Mouse (Mus musculus) lung, embryonic 16.5 days (tissue): ENCODE data around the gene Zfp316. TPM values are rescaled to one million over a fixed set of nuclear protein-coding genes. Genes with fewer than 3 reads are reported as not detected.

ENCODE experiments used
- ATAC-seq: fragments of 200-750 bp; cut with Nextera tagmentation; 2 replicates; pipeline ENCODE4 v1.8.0; 2017; ENCODE audit warnings: low read depth, mild to moderate bottlenecking, moderate library complexity
- H3K27ac ChIP-seq: fragments of 300-500 bp; sonication (generic); 2 replicates; pipeline ENCODE4 v1.5.1; 2014; ENCODE audit warnings: mild to moderate bottlenecking, control low read depth, low read length
- H3K27me3 ChIP-seq: fragments of 300-500 bp; sonication (generic); 2 replicates; pipeline ENCODE4 v1.6.1; 2014; ENCODE audit warnings: low read depth, low read length, mixed read lengths; ENCODE audit not compliant: control insufficient read depth, insufficient read depth
- H3K36me3 ChIP-seq: fragments of 300-500 bp; sonication (generic); 2 replicates; pipeline ENCODE4 v1.6.1; 2014; ENCODE audit warnings: low read length; ENCODE audit not compliant: control insufficient read depth, insufficient read depth
- H3K4me1 ChIP-seq: fragments of 300-500 bp; sonication (generic); replicated peaks from 2 replicates; pipeline ENCODE4 v1.6.1; 2014; ENCODE audit warnings: low read length, mixed read lengths; ENCODE audit not compliant: control insufficient read depth, insufficient read depth
- H3K4me2 ChIP-seq: fragments of 300-500 bp; sonication (generic); 2 replicates; pipeline ENCODE4 v1.6.1; 2014; ENCODE audit warnings: low read depth, low read length, control low read depth
- H3K4me3 ChIP-seq: fragments of 300-500 bp; sonication (generic); 2 replicates; pipeline ENCODE4 v1.5.1; 2014; ENCODE audit warnings: mild to moderate bottlenecking, low read length, control low read depth
- H3K9ac ChIP-seq: fragments of 300-500 bp; sonication (generic); 2 replicates; pipeline ENCODE4 v1.6.1; 2014; ENCODE audit warnings: low read length, control low read depth
- H3K9me3 ChIP-seq: fragments of 300-500 bp; sonication (generic); 2 replicates; pipeline ENCODE4 v1.6.1; 2016; ENCODE audit warnings: low read length; ENCODE audit not compliant: control insufficient read depth
- WGBS: fragments of 180-500 bp; shearing (Covaris S2); extraction: QIAGEN DNeasy Blood & Tissue Kit; methylation state at CpG from one replicate; pipeline ENCODE4 v1.1.7; 2014; 5-methylcytosine and 5-hydroxymethylcytosine counted together
- polyA plus RNA-seq: library from polyadenylated mRNA; unstranded; fragments of >200 nt; fragmentation: Nextera tagmentation; extraction: Ambion mirVana; gene quantifications from 2 replicates; pipeline ENCODE4 v1.2.1, GENCODE M21; 2015

The Zfp316 gene
- polyA plus RNA-seq, 1 experiment from 2014 or later, result 1.2 TPM

GRCm38 (mm10) chr5:143253881-143254486 is 15.8 kb downstream of the Zfp316 start:
- H3K4me3 ChIP-seq, result peak overlapping the region; percentile 45
- H3K36me3 ChIP-seq, result no peaks in the 10 kb centered on the region; the same call in 1 of the 2 replicates
- no peaks in the 10 kb centered on the region for H3K9me3 ChIP-seq
- WGBS, result 5% methylated on average over 79 of the region's 81 CpGs
- H3K27me3 ChIP-seq, result peaks cover 61% of the 10 kb centered on the region
- H3K9ac ChIP-seq, result no peak overlapping the region; the same call in 1 of the 2 replicates
- H3K4me2 ChIP-seq, result peak overlapping the region; percentile 70
- ATAC-seq, result peak; percentile 21; the same call in 1 of the 2 replicates
- H3K27ac ChIP-seq, result no peak overlapping the region
- peaks cover 17% of the 10 kb centered on the region for H3K4me1 ChIP-seq

DNA sequence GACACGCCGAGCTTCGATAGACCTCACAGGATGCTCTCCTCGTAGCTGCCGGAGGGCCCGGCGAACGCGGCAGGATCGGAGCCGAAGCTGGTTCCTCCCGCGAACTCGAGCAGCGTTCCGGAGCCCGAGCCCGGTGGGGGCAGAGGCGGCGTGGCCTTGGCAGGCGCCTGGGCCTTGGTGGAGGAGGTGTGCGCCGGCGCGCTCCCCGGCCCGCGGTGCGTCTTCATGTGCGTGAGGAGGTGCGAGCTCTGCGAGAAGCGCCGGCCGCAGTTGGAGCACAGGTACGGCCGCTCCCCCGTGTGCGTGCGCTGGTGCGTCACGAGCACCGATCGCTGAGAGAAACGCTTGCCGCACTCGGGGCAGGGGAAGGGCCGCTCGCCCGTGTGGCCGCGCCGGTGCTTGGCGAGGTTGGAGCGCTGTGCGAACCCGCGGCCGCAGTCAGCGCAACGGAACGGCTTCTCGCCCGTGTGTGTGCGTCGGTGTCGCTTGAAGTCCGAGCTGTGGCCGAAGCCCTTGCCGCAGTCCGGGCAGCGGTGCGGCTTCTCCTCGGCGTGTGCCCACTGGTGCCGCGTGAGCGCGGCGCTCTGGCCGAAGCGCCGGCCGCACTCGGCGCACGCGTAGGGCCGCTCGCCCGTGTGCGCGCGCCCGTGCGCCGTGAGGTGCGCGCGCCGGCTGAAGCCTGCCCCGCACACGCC is 16.5 kb downstream of the Zfp316 start:
- Histone ChIP-seq H3K27me3 (peaks cover 61% of the 10 kb centered on the region), H3K9ac (no peak overlapping the region; the same call in 1 of the 2 replicates), H3K36me3 (peaks cover 3% of the 10 kb centered on the region; the same call in 1 of the 2 replicates), H3K4me3 (peak overlapping the region; percentile 45), H3K9me3 (no peaks in the 10 kb centered on the region), H3K4me2 (peak overlapping the region; percentile 70), H3K27ac (no peak overlapping the region), H3K4me1 (peaks cover 17% of the 10 kb centered on the region)
- peak; percentile 29 for ATAC-seq
- 5% methylated on average over 96 of the region's 103 CpGs for WGBS

DNA sequence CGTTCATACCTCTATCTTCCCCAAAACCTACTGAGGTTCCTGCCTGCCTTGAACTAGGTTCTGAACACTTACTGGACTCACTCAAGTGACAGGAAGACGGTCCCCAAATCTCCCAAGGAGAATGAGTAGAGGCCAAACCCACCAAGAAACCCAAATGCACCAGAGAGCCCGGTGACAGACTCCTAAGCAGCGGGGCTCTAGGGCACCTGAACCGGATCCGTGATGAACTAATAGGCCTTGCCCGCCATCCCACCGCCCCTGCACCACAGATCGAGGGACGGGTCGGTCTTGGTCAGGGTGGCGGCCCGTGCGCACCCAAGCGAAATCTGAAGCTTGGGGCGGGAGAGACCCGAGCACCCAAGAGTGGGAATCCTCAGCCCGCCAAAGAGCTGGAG is 17.0 kb downstream of the Zfp316 start:
- peaks cover 17% of the 10 kb centered on the region for H3K4me1 ChIP-seq
- ATAC-seq, result no peak
- no peak overlapping the region for H3K9ac ChIP-seq
- WGBS, result 24% methylated on average over 18 of the region's 18 CpGs
- H3K4me3 ChIP-seq, result peak overlapping the region; percentile 45; the same call in 1 of the 2 replicates
- no peak overlapping the region for H3K27ac ChIP-seq
- H3K4me2 ChIP-seq, result peak overlapping the region; percentile 70; the same call in 1 of the 2 replicates
- H3K36me3 ChIP-seq, result peaks cover 7% of the 10 kb centered on the region
- peaks cover 61% of the 10 kb centered on the region for H3K27me3 ChIP-seq
- no peaks in the 10 kb centered on the region for H3K9me3 ChIP-seq

- no peak for ATAC-seq
- H3K4me3 ChIP-seq, result no peak overlapping the region
- no peaks in the 10 kb centered on the region for H3K9me3 ChIP-seq
- no peak overlapping the region for H3K4me2 ChIP-seq
- 58% methylated on average over 6 of the region's 6 CpGs for WGBS
- H3K9ac ChIP-seq, result no peak overlapping the region
- peaks cover 61% of the 10 kb centered on the region for H3K27me3 ChIP-seq
- no peak overlapping the region for H3K27ac ChIP-seq
- peaks cover 12% of the 10 kb centered on the region for H3K36me3 ChIP-seq
- peaks cover 17% of the 10 kb centered on the region for H3K4me1 ChIP-seq
Observed at GRCm38 (mm10) chr5:143252039-143252438, 17.8 kb downstream of the Zfp316 start.

DNA sequence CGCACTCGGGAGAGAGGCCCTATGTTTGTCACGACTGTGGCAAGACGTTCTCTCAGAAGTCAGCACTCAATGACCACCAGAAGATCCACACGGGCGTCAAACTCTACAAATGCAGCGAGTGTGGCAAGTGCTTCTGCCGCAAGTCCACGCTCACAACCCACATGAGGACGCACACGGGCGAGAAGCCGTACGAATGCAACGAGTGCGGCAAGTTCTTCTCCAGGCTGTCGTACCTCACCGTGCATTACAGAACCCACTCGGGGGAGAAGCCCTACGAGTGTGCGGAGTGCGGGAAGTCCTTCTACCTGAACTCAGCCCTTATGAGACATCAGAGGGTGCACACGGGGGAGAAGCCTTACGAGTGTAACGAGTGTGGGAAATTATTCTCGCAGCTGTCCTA is 24.9 kb downstream of the Zfp316 start:
- Histone ChIP-seq H3K27ac (no peak overlapping the region), H3K27me3 (no peaks in the 10 kb centered on the region)
- no peak for ATAC-seq

DNA sequence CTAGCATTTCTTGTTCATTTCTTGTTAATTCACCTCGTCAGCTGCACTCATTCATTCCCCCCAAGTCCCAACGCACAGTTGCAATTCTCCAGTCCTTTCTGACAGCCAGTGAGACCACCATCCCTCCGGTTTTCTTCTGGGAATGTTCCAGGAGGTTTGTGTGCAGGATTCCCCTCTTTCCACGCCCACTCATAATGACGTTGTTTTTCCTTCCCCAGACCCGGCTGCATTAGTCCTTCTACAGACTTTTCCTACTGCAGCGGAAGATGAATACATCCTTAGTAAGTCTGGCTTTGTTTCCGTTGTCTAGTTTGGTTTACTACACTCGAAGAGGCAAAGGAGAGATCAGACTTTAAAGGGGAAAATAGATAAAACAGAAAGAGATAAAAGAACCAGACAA is 33.8 kb downstream of the Zfp316 start:
- Histone ChIP-seq H3K4me1 (peaks cover 10% of the 10 kb centered on the region), H3K4me2 (peak overlapping the region; percentile 66), H3K9ac (peak overlapping the region; percentile 97), H3K9me3 (no peaks in the 10 kb centered on the region), H3K27ac (no peak overlapping the region), H3K36me3 (peaks cover 13% of the 10 kb centered on the region), H3K27me3 (no peaks in the 10 kb centered on the region), H3K4me3 (peak overlapping the region; percentile 92)
- ATAC-seq, result no peak
- 27% methylated on average over 9 of the region's 9 CpGs for WGBS

More for the DNA sequence above, 24.9 kb downstream of the Zfp316 start:
- no peak overlapping the region for H3K4me3 ChIP-seq
- no peak overlapping the region for H3K9ac ChIP-seq
- H3K4me2 ChIP-seq, result no peak overlapping the region
- no peaks in the 10 kb centered on the region for H3K4me1 ChIP-seq
- no peaks in the 10 kb centered on the region for H3K9me3 ChIP-seq
- WGBS, result 97% methylated on average over 26 of the region's 26 CpGs
- H3K36me3 ChIP-seq, result peaks cover 74% of the 10 kb centered on the region

DNA sequence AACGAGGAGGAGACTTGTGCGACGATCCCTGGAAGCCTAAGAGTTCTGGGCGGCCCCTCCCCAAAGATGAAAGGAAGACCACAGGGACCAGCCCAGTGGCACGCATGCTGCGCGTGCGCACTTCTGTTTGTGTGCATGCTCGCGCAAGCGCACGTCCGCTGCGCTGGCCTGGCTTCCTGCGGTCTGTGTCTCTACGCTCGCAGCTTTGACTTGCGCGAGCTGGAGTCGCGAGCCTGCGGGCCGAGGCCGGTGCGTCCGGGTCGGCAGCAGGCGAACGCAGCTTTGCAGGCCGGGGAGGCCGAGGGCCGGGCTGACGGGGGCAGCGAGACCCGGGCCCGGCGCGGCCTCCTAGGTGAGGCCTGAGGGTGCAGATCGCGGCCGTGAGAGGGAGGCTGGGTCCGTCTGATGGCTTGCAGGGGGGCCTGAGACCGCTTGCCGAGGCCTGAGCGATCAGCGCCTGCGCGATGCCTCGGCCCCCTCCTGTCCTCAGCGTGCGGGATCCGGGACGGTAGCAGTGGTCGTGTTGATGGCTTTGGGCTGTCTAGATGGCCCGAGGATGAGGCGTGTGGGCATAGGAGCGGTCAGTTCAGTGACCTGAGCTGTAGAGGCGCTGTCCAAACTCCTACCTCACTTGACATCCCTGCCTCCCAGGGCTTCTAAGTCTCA is 34.7 kb downstream of the Zfp316 start, which contains the start of gene Zfp12:
TSS of gene Zfp12 (plus strand) at position 136 of the 666 bp plus-strand sequence.
- Histone ChIP-seq H3K4me2 (peak within 1 kb of the TSS; percentile 66), H3K4me1 (peaks cover 10% of the 10 kb centered on the region), H3K27me3 (no peaks in the 10 kb centered on the region), H3K9ac (peak within 1 kb of the TSS; percentile 97), H3K36me3 (peaks cover 5% of the 10 kb centered on the region), H3K9me3 (no peaks in the 10 kb centered on the region), H3K27ac (peak within 1 kb of the TSS; percentile 98), H3K4me3 (peak within 1 kb of the TSS; percentile 92)
- peak; percentile 99 for ATAC-seq
- under 1% methylated on average over 58 of the region's 58 CpGs for WGBS

DNA sequence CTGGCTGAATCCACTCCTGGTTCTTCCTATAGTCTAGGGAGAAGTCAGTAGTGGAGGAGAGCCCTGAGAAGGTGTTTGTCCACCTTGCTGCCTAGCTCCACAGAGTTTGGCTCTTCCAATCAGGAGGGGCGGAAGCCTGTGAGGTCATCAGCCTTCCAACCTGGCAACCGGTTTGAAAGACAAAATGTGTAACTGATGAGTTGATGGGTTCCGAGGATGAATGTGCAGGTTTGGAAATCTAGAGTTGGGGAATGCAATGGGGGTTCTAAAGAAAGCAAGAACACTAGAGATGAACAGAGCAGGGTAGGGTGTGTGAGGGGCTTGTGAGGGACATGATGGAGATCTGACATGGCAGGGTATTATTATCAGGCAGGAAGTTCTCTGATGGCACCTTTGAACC is 43.0 kb downstream of the Zfp316 start, which contains the start of gene Spdye4a:
TSS of gene Spdye4a (minus strand) at position 101 of the 400 bp plus-strand sequence.
- Histone ChIP-seq H3K9ac (no peak within 1 kb of the TSS), H3K4me1 (no peaks in the 10 kb centered on the region), H3K9me3 (peaks cover 5% of the 10 kb centered on the region; the same call in 1 of the 2 replicates), H3K36me3 (no peaks in the 10 kb centered on the region), H3K27me3 (no peaks in the 10 kb centered on the region), H3K4me3 (no peak within 1 kb of the TSS), H3K27ac (no peak within 1 kb of the TSS), H3K4me2 (no peak within 1 kb of the TSS)
- ATAC-seq, result no peak
- WGBS, result 78% methylated on average over 3 of the region's 3 CpGs

GRCm38 (mm10) chr5:143222287-143222686 is 47.5 kb downstream of the Zfp316 start:
- Histone ChIP-seq H3K36me3 (no peaks in the 10 kb centered on the region), H3K9me3 (no peaks in the 10 kb centered on the region), H3K9ac (no peak overlapping the region), H3K4me1 (no peaks in the 10 kb centered on the region), H3K4me2 (no peak overlapping the region), H3K27me3 (no peaks in the 10 kb centered on the region; the same call in 1 of the 2 replicates), H3K27ac (no peak overlapping the region), H3K4me3 (no peak overlapping the region)
- no peak for ATAC-seq
- 69% methylated on average over 1 of the region's 1 CpGs for WGBS
